Mouse (Mus musculus): ENCODE results near the gene Strip2.

Gene Strip2

GRCm38 (mm10) chr6:30009204-30009603 lies 92.4 kb downstream of the Strip2 start:
- no peak for DNase-seq (ENCODE audit: low spot score in 2 of 2)
